Mouse (Mus musculus) naive thymus-derived CD4-positive, alpha-beta T cell, adult 2 months (primary cell): ENCODE measurements around the gene Naglu.
"Not testable (repeated sequence)": the region's sequence is repeated elsewhere in the genome, so short reads cannot be mapped to it uniquely, and the experiment has no call there.

Source experiments
- DNase-seq: peaks from one replicate; pipeline ENCODE4 v3.0.0-alpha.2; 2011; ENCODE audit warnings: low read depth

Gene Naglu

DNA sequence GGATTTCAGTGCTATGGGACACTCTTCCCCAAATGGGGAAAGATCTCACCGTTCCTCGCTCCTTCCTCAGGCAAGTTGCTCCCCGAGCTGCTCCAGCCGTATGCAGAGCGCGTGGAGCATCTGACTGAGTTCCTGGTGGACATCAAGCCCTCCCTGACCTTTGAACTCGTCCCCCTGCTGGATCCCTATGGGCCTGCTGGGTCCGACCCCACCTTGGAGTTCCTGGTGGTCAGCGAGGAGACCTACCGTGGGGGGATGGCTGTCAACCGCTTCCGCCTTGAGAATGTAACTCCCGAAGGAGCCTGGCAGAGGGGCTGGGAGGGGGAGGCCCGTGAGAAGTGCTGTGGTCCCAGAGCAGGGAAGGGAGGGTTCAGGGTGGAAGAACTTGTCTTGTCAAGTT lies 14.4 kb downstream of the Naglu start:
- DNase-seq, result no peak

DNA sequence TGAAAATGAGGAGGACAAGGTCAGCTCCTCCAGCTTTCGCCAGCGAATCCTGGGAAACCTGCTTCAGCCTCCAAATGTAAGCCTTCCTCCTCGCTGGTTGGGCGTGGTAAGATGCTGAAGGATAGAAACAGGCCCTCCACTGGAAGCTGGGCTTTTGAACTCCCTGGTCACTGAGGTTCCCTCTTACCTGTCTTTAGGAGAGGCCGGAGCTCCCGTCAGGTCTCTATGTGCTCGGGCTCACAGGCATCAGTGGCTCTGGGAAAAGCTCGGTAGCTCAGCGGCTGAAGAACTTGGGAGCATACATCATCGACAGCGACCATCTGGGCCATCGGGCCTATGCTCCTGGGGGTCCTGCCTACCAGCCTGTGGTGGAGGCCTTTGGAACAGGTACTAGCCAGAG lies 15.0 kb downstream of the Naglu start:
- no peak for DNase-seq

DNA sequence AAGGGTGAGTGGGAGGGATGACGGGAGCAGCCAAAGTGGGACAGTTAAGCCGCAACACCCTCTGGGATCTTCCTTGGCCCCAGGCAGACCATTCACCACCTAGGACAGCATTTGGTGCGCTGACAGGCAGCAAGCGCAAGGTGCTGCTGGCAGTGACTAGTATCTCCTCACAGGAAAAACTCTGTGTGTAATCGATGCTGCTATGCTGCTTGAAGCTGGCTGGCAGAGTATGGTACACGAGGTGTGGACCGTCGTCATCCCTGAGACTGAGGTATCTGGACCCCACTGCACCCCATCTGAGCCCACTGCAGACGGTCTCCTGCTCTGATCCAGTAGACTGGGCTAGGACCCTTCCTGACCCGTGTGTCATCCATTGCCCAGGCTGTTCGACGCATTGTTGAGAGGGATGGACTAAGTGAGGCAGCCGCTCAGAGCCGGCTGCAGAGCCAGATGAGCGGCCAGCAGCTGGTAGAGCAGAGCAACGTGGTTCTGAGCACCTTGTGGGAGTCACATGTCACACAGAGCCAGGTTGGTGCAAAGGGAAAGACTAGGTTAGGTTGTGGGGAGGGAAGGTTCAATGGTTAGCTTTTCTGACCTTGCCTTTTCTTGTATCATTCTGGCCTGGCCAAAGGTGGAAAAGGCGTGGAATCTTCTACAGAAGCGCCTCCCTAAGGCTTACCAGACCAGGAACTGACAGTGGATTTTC lies 16.0 kb downstream of the Naglu start:
- DNase-seq, result no peak

DNA sequence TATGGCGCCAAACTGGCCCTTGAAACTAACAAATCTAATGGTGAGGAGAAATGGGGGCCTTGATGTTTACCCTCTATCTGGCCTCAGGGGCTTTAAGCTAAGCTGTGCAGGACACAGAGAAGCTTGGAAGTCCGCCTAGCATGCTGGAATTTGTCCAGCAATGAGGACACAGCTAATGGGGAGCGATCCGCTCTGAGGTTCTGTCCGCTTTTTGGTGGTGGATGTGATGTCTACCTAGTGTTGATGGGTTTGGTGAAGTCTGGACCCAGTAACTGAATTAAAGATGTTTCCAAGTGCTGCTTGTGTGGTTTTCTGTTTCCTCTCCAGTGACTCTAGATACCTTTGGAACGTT lies 16.5 kb downstream of the Naglu start:
- DNase-seq, result no peak

DNA sequence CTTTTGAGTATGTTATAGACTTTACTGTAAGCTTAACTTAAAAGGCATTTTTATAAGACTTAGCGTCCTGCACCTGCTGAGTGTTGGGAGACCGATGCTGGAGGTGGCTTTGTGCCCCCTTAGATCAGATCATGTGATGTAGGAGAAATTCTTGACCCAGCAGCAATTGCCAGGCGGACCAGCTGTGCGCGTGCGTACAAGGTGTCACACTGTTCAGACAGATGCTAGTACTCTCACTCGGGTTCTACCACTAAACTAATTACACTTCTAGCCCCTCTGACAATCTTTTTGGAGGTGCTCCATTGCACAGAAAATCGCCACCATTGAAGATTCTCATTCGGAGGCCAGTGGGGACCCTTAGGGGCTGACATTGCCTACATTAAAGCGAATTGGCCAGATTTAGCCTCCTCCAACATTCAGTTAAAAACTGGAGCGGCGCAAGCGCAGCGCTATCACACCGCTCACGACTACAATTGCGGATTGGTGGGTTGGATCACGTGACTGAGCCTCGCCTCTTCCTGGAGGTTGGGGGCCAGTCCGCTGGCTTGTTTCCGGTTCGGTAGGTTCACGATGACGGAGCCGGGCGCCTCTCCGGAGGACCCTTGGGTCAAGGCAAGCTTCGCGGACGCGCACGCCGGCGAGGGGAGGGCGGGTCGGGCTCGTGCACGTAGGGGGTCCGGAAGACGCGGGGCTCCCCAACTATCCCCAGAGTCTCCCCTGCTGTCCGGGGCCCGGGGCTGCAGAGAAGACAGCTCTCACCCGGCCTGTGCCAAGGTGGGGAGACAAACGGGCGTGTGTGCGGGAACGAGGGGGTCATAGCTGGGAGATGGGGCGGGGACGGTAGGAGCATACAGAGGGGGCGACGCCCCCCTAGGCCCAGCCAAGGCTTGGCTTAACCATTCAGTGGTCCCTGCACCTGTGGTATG lies 17.2 kb downstream of the Naglu start, which contains the start of gene Mlx:
Mlx (plus strand) TSS at position 522 of the 926 bp plus-strand sequence.
- peak; percentile 93 for DNase-seq

DNA sequence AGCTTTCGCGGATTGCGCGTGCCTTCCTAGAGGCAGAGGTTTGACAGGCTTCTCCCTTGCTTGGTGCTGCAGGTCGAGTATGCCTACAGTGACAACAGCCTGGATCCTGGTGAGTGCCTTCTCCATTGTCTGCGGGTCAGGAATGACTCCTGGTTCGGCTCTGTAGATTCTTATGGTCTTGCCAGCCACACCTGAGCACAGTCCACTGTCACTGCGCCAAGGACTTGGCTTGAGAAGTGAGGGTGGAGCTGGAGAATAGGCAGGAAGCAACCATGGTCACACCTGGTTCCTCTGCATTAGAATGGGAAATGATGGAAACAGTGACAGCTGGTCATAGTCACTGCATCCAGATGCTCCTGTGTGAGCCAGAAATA lies 17.9 kb downstream of the Naglu start:
- DNase-seq, result no peak

DNA sequence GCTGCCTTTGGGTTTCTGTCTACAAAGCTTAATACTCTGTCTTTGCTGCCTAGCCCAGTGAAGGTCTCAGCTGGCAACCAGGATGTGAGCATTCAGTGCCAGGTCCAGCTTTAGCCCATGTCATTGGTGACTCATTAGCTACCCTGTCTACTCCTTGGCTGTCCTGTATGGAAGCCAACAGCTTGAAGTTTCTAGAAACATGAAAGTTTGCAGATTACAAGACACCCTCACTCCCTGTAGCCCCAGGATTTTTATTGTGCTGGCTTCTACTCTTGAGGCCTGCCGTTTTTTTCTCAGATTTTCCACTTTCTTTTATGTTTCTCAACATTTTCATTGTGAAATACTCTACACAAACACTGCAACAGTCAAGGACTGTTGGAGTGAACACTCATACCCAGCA lies 20.1 kb downstream of the Naglu start:
- no peak for DNase-seq

DNA sequence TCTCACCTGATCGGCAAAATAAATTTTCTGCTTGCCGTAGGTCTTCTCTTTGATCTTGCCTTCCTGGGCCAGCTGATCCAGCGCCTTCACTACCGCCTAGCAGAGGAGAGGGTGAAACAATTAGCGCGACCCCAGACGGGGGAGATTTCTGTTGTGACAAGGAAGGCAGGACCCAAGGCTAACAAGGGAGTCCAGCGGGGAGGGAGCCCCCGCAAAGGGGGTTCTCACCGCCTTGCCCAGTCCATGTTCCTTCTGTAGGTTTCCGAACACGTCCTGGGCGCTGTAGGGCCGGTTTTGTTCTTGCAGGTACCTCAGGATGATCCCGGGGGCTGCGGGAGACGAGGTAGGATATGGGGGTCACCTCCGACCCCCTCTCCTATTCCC lies 25.1 kb downstream of the Naglu start:
- no peak for DNase-seq

DNA sequence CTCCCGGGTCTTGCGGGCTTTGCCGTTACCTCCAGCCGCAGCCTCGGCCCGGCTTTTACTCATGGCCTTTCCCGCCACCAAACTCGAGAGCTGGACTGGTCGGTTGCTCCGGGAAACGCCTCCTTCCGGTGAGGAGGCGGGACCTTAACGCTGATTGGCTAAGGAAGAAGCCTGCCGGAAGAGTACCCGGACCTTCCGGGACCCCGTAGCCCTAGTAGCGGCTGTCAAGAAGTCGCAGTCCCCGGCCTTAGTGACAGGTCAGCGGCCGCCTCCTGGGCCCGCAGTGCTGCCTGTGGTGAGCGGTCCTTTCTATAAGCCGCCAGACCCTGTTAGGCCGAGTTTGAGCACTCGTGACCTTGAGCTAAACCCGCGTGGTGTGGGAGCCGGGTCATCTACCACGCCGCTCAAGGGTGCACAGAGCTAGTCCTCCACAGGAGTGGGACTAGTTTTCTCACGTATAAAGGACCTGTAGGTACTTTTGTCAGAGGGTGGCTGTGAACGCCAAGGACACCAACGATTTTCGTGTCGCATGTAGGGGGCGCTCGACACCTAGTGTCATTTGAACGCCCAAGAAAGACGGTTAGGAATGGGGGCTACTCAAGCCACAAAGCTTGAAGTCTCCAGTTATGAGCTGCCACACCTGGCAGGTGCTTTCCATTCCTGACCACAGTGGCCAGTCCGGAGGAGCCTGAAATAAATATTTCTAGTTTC lies 25.7 kb downstream of the Naglu start, which contains the start of gene Psmc3ip:
Psmc3ip (minus strand) TSS at position 123 of the 711 bp plus-strand sequence.
- peak; percentile 91 for DNase-seq

DNA sequence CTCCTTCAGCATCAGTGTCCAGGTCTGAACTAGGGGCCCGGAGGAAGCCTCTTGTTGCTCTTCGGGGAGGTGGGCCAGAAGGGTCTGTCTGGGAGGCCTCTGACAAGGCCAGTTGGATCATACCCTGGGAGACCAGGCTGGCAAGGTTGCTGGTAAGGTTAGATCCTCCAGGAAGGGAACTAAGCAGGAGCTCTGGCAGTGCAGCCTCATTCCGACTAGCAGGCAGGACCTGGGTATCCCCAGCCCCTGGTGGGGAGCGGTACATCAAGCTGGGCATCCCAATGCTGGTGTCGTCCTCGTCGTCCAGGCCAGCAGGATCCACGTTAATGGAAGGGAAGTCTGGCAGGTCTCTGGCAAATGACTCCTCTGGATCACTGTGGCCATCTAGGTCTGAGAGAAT lies 28.4 kb downstream of the Naglu start:
- no peak for DNase-seq

DNA sequence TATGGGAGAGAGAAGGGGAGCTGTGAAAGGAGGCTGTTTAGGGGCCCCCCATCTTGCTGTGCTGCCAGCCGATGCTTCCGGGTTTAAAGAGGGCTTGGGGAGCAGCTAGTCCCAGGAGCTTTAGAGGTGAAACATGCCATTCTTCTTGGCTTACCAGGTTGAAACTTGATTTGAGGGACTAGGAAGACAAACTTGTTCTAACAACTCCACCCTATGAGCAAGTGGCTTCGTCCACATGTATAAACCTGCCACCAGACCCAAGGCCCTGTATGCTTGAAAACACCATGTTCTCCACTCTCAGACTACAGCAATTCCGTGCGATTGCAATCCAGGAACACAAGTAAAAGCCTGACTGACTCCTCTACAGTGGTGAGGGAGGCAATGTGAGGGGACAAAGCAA lies 33.2 kb downstream of the Naglu start:
- DNase-seq, result no peak

DNA sequence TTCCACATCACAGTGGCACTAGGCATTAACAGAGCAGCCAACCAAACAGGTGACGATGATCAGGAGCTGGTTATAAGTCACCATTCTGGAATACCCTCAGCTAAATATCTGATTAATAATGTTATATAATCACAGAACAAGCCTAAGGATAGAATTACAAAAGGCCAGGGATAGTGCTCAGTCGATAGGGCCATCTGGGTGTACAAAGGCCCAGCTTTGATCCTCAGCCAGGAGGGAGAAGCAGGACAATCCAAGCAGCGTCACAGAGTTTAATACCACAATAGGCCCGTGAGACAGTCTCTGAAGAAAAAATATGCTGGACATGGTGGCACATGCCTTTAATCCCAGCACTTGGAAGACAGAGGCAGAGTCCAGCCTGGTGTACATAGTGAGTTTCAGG lies 39.5 kb downstream of the Naglu start:
- DNase-seq, result no peak

DNA sequence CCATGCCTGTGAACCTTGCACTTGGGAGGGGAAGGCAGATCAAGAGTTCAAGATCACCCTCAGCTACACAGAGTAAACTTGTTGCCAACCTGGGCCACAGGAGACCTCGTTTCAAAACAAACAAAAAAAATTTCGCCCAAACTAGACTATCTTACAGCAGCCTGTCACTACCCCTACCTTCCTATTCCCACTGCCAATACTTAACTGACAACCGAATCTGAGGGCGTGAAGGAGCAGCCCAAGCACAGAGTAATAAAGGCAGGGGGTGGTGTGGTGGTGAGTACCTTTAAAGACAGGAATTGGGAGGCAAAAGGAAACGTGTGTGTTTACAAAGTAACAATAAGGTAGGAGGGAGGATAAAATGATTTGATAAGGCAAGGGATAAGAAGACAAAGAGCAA lies 40.9 kb downstream of the Naglu start:
- no peak for DNase-seq

DNA sequence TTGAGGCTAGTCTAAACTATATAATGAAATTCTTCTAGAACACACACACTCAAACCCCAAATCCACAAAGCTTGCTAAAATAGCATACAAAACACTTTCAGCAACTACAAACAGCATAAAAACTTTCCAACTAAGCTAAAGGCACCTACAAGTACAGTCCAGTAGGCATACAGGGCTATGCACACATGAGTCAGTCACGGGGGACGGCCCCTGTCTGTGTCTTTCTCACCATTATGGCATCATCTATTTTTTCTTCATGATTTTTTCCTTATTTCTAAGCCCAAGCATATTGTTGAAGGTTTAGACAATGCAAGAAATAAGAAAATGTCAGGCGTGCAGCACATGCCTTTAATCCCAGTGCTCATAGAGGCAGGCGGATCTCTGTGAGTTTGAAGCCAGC lies 41.4 kb downstream of the Naglu start:
- no peak for DNase-seq

DNA sequence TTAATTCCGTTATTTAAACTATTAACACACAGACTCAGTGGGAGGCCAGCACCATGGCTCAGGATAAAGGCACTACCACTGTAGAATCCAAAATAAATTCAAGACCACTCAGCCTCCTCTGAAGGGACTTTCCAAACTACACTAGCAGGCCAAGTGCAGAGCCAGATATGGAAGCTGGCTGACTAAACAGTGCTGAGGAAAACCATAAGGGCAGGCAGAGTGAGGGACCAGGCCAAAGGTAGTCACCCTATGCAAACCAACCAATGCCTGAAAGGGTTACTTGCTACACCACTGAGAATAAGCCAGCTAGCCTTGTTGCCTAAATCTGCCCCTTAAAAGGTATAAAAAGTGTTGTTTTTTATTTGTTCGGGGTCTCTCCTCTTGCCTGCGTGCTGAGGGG lies 42.4 kb downstream of the Naglu start:
- no peak for DNase-seq

DNA sequence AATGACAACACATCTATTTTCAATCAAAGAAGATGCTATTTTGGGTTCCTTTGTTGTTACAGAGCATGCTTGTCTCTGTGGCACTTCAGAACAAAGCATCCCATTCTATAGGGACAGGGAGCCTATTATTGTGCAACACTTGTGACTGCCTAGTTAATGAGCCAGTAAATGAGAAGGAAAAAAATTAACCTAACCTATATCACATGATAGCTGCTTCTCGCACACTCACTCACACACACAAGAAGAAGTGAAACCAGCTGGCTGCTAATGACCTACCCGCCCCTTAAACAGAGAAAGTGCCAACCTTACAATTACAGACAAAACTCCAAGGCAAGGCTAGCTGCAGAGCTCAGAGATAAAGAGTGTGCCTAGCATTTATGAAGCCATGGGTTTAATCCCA lies 45.8 kb downstream of the Naglu start:
- DNase-seq, result no peak

DNA sequence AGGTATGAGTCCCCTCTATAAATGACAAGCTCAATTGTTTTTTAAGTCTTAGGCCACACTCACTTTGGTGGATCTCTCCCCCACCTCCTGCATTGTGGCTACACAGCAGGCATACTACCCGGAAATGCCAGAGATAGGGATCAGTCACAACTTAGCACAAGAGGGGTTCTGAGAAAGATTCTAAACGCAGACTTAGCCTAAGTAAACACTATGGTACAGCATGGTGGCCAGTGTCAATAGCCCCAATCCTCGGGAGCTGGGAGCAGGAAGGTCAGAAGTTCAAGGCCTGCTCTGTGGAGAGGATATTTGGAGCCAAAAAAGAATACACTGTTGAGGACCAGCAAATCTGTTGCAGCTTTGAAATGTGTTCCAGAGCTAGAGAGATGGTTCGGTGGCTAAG lies 48.3 kb downstream of the Naglu start:
- DNase-seq, result peak; percentile 30

DNA sequence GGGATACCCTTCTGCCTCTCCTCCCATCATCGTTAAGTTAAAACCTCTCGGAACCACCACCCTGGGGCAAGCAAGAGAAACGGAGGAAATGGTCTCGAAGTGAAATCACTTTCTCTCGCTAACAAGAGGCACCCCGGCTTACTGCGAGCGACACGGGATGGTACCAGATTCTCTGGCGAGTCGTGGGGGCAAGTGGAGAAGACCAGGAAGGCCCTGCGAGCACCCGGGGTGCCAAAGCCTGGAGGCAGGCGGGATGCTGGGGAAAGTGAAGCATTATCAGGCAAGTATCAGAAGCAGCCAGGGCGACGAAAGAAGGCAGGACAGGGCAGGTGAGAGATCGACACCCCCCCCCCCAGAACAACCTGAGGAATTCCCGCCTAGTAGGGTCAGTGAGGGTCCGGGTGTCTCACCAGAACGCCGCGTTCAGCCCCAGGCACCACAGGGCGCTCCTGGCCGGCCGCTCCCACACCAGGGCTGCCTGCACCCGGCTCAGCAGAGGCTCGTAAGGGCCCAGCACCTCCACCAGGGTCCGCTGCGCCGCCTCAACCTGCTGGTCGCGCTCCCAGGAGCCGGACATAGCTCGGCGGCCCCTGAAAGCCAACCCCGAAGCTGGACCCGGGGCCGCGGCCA lies 49.4 kb downstream of the Naglu start:
- DNase-seq, result peak; percentile 53

DNA sequence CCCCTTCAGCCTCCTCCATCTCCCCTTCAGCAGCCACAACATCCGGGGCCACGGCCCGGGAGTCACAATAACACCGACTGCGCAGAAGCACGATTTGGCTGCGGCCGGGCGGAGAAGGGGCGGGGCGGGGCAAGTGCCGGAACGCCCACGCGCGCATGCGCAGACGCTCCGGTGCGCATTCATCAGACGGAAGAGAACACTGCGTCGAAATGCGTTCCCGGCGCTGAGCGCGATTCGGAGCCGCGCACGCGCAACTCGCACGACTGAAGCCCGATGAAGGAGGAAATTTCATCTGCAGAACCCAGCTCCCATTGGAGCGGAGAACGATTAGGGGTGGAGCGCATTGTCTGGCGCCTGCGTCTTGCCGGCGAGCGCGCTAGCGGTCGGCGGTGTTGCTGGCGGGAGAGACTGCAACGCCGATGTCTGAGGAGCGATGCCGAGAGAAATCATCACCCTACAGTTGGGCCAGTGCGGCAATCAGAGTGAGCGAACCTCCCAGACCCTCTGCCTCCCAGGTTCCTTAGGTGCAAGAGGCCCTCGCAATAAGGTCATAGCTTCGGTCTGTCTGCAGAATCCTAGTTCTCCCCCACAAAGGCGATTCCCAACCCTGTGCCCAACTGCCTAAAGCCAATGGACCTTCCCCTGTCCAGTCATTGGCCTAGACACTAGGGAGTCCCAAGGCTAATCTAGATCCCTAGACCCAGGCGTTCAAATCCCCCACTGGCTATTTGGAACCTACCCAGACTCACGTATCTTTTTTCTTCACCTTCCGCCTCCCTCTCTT lies 50.1 kb downstream of the Naglu start, which contains the start of the genes Retreg3 and Tubg1:
Retreg3 (minus strand) TSS at position 133 of the 784 bp plus-strand sequence.
Tubg1 (plus strand) TSS at position 178 of the 784 bp plus-strand sequence.
- DNase-seq, result peak; percentile 100

DNA sequence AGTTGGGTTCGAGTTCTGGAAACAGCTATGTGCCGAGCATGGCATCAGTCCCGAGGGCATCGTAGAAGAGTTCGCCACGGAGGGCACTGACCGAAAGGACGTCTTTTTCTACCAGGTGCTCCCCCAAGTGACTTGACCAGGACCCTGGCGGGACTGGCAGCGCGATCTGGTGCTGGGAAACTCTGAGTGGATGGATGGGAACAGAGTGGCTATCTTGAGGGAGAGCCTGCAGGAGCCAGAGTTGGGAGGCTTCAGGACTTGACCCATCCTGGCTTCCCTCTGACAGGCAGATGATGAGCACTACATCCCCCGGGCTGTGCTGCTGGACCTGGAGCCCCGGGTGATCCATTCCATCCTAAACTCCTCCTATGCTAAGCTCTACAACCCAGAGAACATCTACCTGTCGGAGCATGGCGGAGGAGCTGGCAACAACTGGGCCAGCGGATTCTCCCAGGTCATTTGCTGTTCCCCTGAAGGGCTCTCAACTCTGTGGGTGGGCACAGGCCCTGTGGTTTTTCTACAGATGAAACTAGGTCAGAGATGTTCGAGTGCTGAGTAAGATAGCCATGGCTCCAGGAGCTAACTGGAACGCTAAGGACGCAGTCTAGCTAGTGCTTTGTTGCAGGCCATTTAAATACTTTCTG lies 50.9 kb downstream of the Naglu start:
- no peak for DNase-seq

DNA sequence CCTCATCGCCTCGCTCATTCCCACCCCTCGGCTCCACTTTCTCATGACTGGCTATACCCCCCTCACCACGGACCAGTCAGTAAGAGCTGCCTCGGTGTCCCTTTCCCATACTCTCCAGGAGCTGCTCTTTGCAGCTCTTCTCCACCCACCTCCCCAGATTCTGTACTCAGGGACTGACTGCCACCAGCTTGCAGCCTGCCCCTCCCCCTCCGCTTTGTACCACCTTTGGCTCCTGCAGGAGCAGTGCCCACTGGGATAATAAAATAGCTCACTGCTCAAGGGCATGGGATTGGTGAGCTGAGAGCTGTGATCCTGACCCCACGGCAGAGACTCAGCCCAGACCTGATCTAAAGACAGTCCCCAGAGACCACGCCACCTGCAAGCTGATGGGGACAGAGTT lies 54.7 kb downstream of the Naglu start:
- DNase-seq, result not testable (repeated sequence)
